Mouse (Mus musculus) midbrain, embryonic 12.5 days (tissue): ENCODE measurements around the gene Zfp708. TPM values are rescaled to one million over a fixed set of nuclear protein-coding genes. Genes with fewer than 3 reads are reported as not detected.

Experiments used
- ATAC-seq: fragments of 200-750 bp; cut with Nextera tagmentation; 2 replicates; pipeline ENCODE4 v1.8.0; 2017; ENCODE audit warnings: low read depth, moderate TSS enrichment, moderate library complexity; ENCODE audit not compliant: low FRiP score
- H3K27ac ChIP-seq: fragments of 300-500 bp; sonication (generic); replicated peaks from 2 replicates; pipeline ENCODE4 v1.5.1; 2016; ENCODE audit warnings: mild to moderate bottlenecking
- H3K27me3 ChIP-seq: fragments of 300-500 bp; sonication (generic); 2 replicates; pipeline ENCODE4 v1.6.1; 2016; ENCODE audit warnings: mild to moderate bottlenecking
- H3K36me3 ChIP-seq: fragments of 300-500 bp; sonication (generic); 2 replicates; pipeline ENCODE4 v1.6.1; 2016
- H3K4me1 ChIP-seq: fragments of 300-500 bp; sonication (generic); 2 replicates; pipeline ENCODE4 v1.6.1; 2016
- H3K4me2 ChIP-seq: fragments of 300-500 bp; sonication (generic); replicated peaks from 2 replicates; pipeline ENCODE4 v1.6.1; 2016; ENCODE audit warnings: mild to moderate bottlenecking, moderate library complexity
- H3K4me3 ChIP-seq: fragments of 300-500 bp; sonication (generic); 2 replicates; pipeline ENCODE4 v1.5.1; 2016; ENCODE audit warnings: mild to moderate bottlenecking
- H3K9ac ChIP-seq: fragments of 300-500 bp; sonication (generic); replicated peaks from 2 replicates; pipeline ENCODE4 v1.6.1; 2016; ENCODE audit warnings: mild to moderate bottlenecking, moderate library complexity
- H3K9me3 ChIP-seq: fragments of 300-500 bp; sonication (generic); 2 replicates; pipeline ENCODE4 v1.6.1; 2016; ENCODE audit warnings: mild to moderate bottlenecking
- WGBS: fragments of 180-500 bp; shearing (Covaris S2); methylation state at CpG from one replicate; pipeline ENCODE4 v1.1.7; 2016; 5-methylcytosine and 5-hydroxymethylcytosine counted together
- polyA plus RNA-seq: library from polyadenylated mRNA; unstranded; fragments of >200 nt; fragmentation: Nextera tagmentation; extraction: Ambion mirVana; gene quantifications from 2 replicates; pipeline ENCODE4 v1.2.1, GENCODE M21; 2016

Gene Zfp708
- polyA plus RNA-seq, 1 experiment from 2014 or later, result 8.6 TPM

GRCm38 (mm10) chr13:67081946-67082345 is 15.8 kb downstream of the Zfp708 start:
- Histone ChIP-seq H3K4me2 (peak overlapping the region; percentile 66), H3K36me3 (peaks cover 20% of the 10 kb centered on the region), H3K27ac (no peak overlapping the region), H3K9ac (no peak overlapping the region), H3K4me3 (peak overlapping the region; percentile 68; the same call in 1 of the 2 replicates), H3K27me3 (no peaks in the 10 kb centered on the region), H3K9me3 (peaks cover 20% of the 10 kb centered on the region), H3K4me1 (peaks cover 8% of the 10 kb centered on the region)
- 79% methylated on average over 1 of the region's 1 CpGs for WGBS
- no peak for ATAC-seq

GRCm38 (mm10) chr13:67081142-67081713 is 16.5 kb downstream of the Zfp708 start:
- Histone ChIP-seq H3K27me3 (no peaks in the 10 kb centered on the region), H3K4me3 (peak overlapping the region; percentile 68), H3K27ac (peak overlapping the region; percentile 82), H3K4me1 (peaks cover 8% of the 10 kb centered on the region), H3K9me3 (peaks cover 20% of the 10 kb centered on the region), H3K9ac (peak overlapping the region; percentile 71), H3K36me3 (peaks cover 25% of the 10 kb centered on the region), H3K4me2 (peak overlapping the region; percentile 66)
- WGBS, result under 1% methylated on average over 24 of the region's 24 CpGs
- ATAC-seq, result peak; percentile 99

- H3K36me3 ChIP-seq, result peaks cover 57% of the 10 kb centered on the region
- H3K9me3 ChIP-seq, result peaks cover 44% of the 10 kb centered on the region
- H3K9ac ChIP-seq, result no peak overlapping the region
- H3K4me1 ChIP-seq, result peaks cover 8% of the 10 kb centered on the region
- 96% methylated on average over 2 of the region's 2 CpGs for WGBS
- ATAC-seq, result no peak
- no peak overlapping the region for H3K4me3 ChIP-seq
- H3K27me3 ChIP-seq, result no peaks in the 10 kb centered on the region
- H3K4me2 ChIP-seq, result no peak overlapping the region
- H3K27ac ChIP-seq, result no peak overlapping the region
These were observed 20.5 kb downstream of the Zfp708 start for GRCm38 (mm10) chr13:67077244-67077643.

- no peak overlapping the region for H3K9ac ChIP-seq
- no peak overlapping the region for H3K4me3 ChIP-seq
- no peaks in the 10 kb centered on the region for H3K27me3 ChIP-seq
- H3K27ac ChIP-seq, result no peak overlapping the region
- ATAC-seq, result no peak
- WGBS, result 84% methylated on average over 2 of the region's 2 CpGs
- H3K4me2 ChIP-seq, result no peak overlapping the region
- peaks cover 73% of the 10 kb centered on the region for H3K36me3 ChIP-seq
- peaks cover 55% of the 10 kb centered on the region for H3K9me3 ChIP-seq
- H3K4me1 ChIP-seq, result no peaks in the 10 kb centered on the region
These were observed 25.0 kb downstream of the Zfp708 start for GRCm38 (mm10) chr13:67072786-67073185.

GRCm38 (mm10) chr13:67065386-67065785 is 32.4 kb downstream of the Zfp708 start:
- no peak for ATAC-seq
- no peak overlapping the region for H3K4me2 ChIP-seq
- peaks cover 23% of the 10 kb centered on the region for H3K36me3 ChIP-seq
- H3K9me3 ChIP-seq, result peaks cover 19% of the 10 kb centered on the region
- H3K4me1 ChIP-seq, result peaks cover 2% of the 10 kb centered on the region
- WGBS, result 87% methylated on average over 8 of the region's 8 CpGs
- no peak overlapping the region for H3K9ac ChIP-seq
- H3K27me3 ChIP-seq, result no peaks in the 10 kb centered on the region
- H3K27ac ChIP-seq, result no peak overlapping the region
- H3K4me3 ChIP-seq, result no peak overlapping the region

GRCm38 (mm10) chr13:67062427-67062826 is 35.3 kb downstream of the Zfp708 start:
- Histone ChIP-seq H3K4me3 (no peak overlapping the region), H3K4me2 (no peak overlapping the region), H3K27ac (no peak overlapping the region), H3K27me3 (no peaks in the 10 kb centered on the region), H3K9ac (no peak overlapping the region), H3K4me1 (peaks cover 7% of the 10 kb centered on the region), H3K36me3 (peaks cover 3% of the 10 kb centered on the region; the same call in 1 of the 2 replicates), H3K9me3 (peaks cover 9% of the 10 kb centered on the region; the same call in 1 of the 2 replicates)
- 59% methylated on average over 7 of the region's 7 CpGs for WGBS
- no peak for ATAC-seq

GRCm38 (mm10) chr13:67060786-67061358 is 36.9 kb downstream of the Zfp708 start, which contains the start of gene Zfp712:
Zfp712 (minus strand) TSS chr13:67061170.
- Histone ChIP-seq H3K27ac (peak within 1 kb of the TSS; percentile 77), H3K36me3 (no peaks in the 10 kb centered on the region), H3K4me2 (peak within 1 kb of the TSS; percentile 65), H3K27me3 (no peaks in the 10 kb centered on the region), H3K9me3 (peaks cover 14% of the 10 kb centered on the region), H3K9ac (peak within 1 kb of the TSS; percentile 60), H3K4me1 (peaks cover 7% of the 10 kb centered on the region), H3K4me3 (peak within 1 kb of the TSS; percentile 80)
- 1% methylated on average over 27 of the region's 27 CpGs for WGBS
- ATAC-seq, result peak; percentile 96

- H3K4me1 ChIP-seq, result peaks cover 7% of the 10 kb centered on the region
- no peaks in the 10 kb centered on the region for H3K27me3 ChIP-seq
- peaks cover 11% of the 10 kb centered on the region for H3K9me3 ChIP-seq
- WGBS, result 3% methylated on average over 12 of the region's 12 CpGs
- H3K36me3 ChIP-seq, result no peaks in the 10 kb centered on the region
- H3K9ac ChIP-seq, result peak overlapping the region; percentile 60
- peak overlapping the region; percentile 80 for H3K4me3 ChIP-seq
- H3K4me2 ChIP-seq, result peak overlapping the region; percentile 65
- ATAC-seq, result peak; percentile 64
- no peak overlapping the region for H3K27ac ChIP-seq
These were observed 37.5 kb downstream of the Zfp708 start for GRCm38 (mm10) chr13:67060161-67060785.

Other genes with a start within 250 kb of the Zfp708 start
- 1.3 and 1.6 TPM in 2 replicates for gene Gm10767, start 193.1 kb downstream of the Zfp708 start, polyA plus RNA-seq
- gene Zfp712, start 36.8 kb downstream of the Zfp708 start, polyA plus RNA-seq, result 5.2 and 5.6 TPM in 2 replicates
- 2.3 and 3.1 TPM in 2 replicates for gene Gm28557, start 10.6 kb upstream of the Zfp708 start, polyA plus RNA-seq
- gene Rslcan18, start 18.3 kb upstream of the Zfp708 start, polyA plus RNA-seq, result 0.17 and 0.19 TPM in 2 replicates
- 2.7 and 2.8 TPM in 2 replicates for gene Zfp759, start 23.7 kb upstream of the Zfp708 start, polyA plus RNA-seq
- 4.8 and 5.1 TPM in 2 replicates for gene Rsl1, start 75.2 kb upstream of the Zfp708 start, polyA plus RNA-seq
- gene Zfp455, start 96.5 kb upstream of the Zfp708 start, polyA plus RNA-seq, result 0.83 and 1.7 TPM in 2 replicates
- gene Zfp458, start 180.5 kb upstream of the Zfp708 start, polyA plus RNA-seq, result 2.7 and 3.3 TPM in 2 replicates
- 0.41 and 0.71 TPM in 2 replicates for gene Zfp457, start 208.5 kb upstream of the Zfp708 start, polyA plus RNA-seq
- 1.5 and 1.9 TPM in 2 replicates for gene Zfp595, start 234.6 kb upstream of the Zfp708 start, polyA plus RNA-seq